Mouse (Mus musculus) heart, postnatal 0 days (tissue): Measurements from ENCODE around the gene Pex5.

ENCODE experiments used
- CTCF ChIP-seq: IDR thresholded peaks from 2 replicates; pipeline ENCODE4 v1.5.1; 2016; ENCODE audit warnings: antibody characterized with exemption, control low read depth, low read depth
- EP300 ChIP-seq: IDR thresholded peaks from 2 replicates; pipeline ENCODE4 v1.6.1; 2016; ENCODE audit warnings: antibody characterized with exemption, low read depth

GRCm38 (mm10) chr6:124457827-124458226, 43.0 kb upstream of the Pex5 start:
- no peak for TF ChIP-seq CTCF
- no peak for TF ChIP-seq EP300
